Mouse (Mus musculus) adrenal gland, postnatal 10 days (tissue): ENCODE results near the gene 2510039O18Rik. TPM values are rescaled to one million over a fixed set of nuclear protein-coding genes. Genes with fewer than 3 reads are reported as not detected.
A peak's percentile ranks its signal among the peaks of the same experiment; 100 is the strongest.

Experiments
- DNase-seq: peaks from one replicate; pipeline ENCODE4 v3.0.0; 2021; ENCODE audit warnings: mixed read lengths
- long read RNA-seq, 2 experiments: library from polyadenylated mRNA; stranded (forward); transcript quantifications; one replicate each; pipeline ENCODE4 v2.0.0; 2021
- total RNA-seq, 2 experiments: library from RNA; stranded (reverse); gene quantifications; 2 replicates each; pipeline ENCODE4 v1.2.3; 2021

2510039O18Rik gene
- 10 to 100 TPM; 43.4 to 44.7 TPM for total RNA-seq
- long read RNA-seq, experiment 1, transcript 2510039O18Rik-201 (3 exons, 2,731 nt), result major isoform, 79 of 120 reads
- long read RNA-seq, experiment 1, partial matches to known transcripts, result 24 of 120 reads
- long read RNA-seq, experiment 1, other reads (novel, unspliced or antisense), result 17 of 120 reads
- long read RNA-seq, experiment 2, transcript 2510039O18Rik-201 (3 exons, 2,731 nt), result major isoform, 70 of 88 reads
- long read RNA-seq, experiment 2, partial matches to known transcripts, result 5 of 88 reads
- long read RNA-seq, experiment 2, other reads (novel, unspliced or antisense), result 13 of 88 reads

DNA sequence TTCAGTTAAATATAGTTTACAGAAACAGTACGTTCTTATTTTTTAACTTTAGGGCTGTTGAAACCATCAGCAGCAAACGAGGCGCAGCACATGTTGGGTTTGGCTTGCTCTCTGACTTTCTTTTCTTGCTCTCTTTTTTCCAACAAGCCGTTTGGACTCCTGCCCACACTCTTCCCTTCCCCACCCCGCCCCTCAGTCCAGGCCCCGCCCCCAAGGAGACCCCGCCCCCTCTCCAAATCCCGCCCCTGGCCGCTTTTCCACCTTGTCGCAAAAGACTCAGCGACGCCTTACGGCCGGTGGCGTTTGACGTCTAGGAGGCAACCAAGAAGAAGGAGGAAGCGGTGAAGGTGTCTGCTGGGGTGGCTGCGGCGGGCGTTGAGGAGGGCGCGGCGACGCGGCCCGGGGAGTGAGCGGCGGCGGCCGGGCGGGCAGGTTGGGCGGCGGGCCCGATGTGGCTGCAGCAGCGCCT, at the start of gene 2510039O18Rik:
Gene 2510039O18Rik (plus strand): TSS at position 320 of the 469 bp plus-strand sequence.
- DNase-seq, result peak; percentile 91

DNA sequence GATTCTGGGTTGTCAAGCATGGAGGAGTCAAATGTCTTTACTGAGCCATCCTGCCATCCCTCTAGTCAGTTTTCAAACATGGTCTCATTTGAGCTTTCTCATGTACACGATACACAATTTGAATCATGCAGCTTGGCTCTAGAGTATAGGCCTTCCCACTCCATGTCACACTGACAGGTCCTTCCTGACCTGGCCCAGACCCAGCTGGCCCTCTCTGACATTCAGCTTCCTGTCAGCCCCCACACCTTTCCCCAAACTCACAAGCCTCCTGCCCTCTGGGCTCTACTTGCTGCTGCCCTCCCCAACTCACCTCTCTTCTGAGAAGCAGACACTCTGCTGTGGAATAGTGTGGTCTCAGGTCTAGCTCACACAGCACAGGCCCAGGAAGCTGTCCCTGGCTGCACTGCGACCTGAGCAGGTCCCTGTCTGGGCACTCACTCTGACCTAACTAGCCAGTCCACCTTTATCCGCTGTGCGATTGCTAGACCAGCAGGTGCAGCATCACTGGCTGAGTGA, 44.8 kb upstream of the 2510039O18Rik start:
- no peak for DNase-seq

DNA sequence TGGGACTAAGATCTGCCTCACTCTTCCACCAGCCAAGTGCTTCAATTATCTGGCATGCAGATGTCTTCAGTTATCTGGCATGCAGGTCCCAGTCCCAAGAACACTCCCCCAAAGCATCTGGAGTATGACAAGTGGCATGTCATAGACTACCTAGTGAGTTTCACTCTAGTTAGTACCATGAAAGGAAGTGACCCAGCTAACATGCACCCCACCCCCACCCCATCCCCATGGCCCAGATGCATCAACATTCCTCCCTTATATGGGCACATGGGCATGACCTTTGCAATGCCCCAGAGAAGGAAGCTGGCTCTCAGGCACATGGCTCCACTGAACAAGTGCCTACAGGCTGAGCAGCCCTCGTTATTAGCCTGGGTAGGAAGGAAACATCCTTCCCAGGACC, 44.3 kb upstream of the 2510039O18Rik start:
- no peak for DNase-seq

DNA sequence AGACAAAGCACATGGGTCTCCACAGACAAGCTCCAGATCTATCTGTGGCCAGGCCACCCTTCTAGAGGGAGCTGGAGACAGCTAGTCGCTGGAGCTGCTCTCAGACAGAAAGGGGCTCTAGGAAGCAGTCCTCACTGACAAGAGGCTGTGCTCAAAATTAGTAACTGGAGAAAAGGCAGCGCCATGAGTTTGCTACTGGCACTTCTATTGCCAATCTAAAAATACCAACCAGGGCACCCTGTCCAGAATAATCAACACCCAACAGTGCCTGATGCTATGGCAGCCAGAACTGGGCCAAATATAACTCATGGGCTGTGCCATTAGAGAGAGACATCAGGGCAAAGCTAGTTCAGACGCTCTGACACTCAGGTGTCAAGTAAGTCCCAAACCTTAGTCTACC, 43.3 kb upstream of the 2510039O18Rik start:
- DNase-seq, result no peak

DNA sequence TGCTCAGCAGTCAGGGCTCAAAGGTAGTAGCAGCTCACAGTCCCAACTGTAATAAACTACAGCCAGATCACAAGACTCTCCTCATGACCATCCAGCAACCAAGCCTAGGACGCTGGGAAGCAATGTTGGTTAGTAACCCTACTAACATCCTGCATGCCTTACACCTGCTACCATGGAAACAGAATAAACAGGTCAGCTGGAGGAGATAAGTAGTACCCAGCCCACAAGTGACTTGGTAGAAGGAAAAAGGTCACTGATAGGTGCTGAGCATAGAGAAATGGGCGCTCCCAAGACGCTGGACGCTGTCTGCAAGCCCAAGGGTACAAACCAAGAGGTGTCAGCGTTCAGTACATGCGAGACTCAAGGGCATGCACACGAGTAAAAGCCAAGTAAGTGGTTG, 40.2 kb upstream of the 2510039O18Rik start:
- DNase-seq, result no peak

DNA sequence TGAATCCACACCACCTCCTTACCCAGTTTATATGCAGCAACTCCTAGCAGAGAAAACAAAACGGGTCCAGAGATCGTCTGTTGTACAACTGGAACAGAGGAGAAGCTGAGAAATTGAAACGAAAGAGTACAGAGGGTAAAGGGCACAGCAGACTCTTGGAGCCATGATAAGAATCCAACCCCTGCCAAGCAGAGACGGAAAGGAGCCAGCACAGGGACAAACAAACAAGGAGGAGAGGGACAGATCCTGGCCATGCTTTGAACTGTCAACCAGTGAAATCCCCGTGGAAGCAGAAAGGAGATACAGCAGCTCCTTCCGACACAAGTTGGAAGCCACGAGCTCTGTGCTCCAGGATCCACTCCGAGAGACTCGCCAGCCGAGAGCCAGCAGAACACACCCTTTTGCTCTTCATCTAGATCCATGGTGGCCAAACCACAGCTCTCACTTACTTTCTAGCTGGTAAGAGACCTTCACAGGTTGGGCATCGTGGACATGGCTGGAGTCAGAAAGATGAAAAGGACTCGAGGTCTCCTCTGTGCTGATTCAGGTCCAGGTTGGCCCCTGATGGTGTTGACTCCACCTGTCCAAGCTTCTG, 37.7 kb upstream of the 2510039O18Rik start:
- peak; percentile 41 for DNase-seq

DNA sequence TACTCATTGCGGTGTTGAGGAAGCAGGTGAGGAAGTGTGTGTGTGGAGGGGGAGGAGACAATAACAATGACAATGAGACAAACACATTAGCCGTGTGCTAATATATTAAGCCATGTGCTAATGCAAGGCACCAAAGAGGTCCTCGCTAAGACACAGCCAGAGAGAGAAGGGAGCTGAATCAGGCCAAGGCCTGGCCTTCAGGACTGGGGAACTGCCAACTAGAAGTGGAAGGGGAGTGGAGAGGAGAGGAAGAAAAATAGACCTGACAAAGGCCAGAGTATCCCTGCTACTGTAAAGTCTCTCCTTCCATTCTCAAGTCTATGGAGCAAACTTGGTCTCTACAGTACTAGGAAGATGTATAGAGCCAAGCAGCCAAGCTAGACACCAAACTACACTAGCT, 37.1 kb upstream of the 2510039O18Rik start:
- DNase-seq, result peak; percentile 62

DNA sequence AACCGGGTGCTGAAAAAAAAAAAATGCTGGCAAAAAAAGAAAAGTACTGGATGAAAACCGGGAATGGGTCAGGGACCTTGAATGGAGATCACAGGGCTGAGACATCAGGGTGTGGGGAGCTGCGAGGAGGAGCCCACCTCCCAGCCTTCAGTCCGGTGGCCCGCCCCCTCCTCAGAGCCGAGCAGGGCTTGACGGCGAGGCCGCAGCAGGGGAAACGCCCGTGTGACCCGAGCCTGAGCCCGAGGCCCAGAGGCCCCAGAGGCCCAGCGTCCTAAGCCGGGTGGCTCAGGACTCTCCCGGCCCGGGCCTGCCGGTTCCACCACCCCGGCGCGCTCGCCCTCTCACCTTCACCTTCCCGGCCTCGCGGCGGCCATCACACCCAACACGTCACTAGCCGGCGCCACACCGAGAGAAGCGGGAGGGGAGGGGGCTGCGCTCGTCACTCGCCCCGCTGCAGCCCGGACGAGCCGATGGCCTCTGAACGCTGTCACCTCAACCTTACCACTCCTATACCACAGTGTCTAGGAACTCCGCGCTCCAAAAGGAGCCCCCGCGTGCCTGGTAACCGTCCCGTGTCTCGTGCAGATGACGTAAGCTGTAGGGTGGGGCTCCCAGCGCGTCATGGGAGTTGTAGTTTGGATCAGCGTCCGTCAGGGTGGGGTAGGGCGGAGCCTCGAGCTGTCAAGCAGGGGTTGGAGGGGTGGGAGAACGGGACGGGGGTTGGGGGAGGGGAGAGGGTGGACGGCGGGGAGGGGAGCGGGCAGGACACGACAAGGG, 36.2 kb upstream of the 2510039O18Rik start, which contains the start of gene Mfn2:
Gene Mfn2 (minus strand): TSS at position 392 of the 777 bp plus-strand sequence.
- peak; percentile 91 for DNase-seq

DNA sequence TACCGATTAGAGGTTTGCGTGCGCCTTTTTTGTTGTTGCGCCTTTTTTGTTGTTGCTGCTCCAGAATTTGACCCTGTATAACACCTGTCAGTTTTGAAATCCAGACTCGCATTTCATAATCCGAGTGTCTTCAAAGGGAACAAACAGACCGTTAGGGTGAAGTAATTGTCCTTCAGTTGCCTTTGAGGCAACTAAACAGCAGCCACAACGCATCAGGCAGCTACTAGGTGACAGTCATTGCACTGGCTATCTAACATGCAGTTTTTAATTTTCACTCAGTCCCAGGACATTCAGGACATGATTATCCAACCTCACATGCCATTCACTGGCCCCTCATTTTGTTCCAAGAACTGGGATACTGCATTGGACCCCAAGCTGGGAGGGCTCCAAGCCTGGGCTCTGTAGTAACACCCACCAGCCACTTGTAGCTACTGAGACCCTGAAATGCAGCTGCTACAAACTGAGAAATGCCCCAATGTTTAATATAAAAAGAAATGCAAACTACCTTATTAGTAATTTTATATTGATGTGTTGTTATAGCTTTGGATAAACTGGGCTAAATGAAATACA, 35.5 kb upstream of the 2510039O18Rik start:
- DNase-seq, result no peak

DNA sequence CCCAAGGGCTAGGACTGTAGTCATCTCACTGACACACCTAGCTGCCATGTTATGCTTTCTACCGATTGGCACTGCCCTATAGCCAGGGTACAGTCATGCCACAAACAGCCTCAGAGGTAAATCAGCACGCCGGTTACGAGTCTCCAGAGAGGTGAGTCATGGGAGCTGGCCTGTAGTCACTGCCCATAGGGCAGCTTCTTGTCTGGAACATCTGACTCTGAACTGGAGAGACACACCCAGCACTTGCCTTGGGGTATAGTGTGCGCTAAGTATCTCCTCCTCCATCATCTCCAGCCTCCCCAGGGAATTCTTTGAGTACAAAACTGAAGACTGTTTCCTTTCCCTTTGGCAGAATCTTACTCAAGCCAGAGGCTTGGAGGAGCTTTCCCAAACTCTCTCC, 34.5 kb upstream of the 2510039O18Rik start:
- peak; percentile 53 for DNase-seq

DNA sequence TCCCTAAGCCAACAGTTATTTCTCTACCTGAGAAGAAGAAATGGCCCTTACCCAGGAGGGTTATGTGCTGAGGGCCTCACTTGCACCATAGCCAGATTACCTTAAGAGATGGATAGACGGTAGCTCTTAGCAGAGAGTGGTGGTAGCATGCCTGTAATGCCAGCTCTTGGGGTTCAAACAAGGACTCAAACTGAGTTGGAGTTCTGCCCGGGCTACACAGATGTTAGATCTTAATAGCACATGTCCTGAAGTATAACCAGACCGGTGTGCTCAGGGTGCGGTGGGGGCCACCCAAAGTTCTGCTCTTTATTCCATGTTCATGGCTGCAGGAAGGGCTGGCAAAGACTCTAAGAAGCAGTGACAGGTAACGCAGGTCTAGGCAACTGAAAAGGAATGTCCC, 31.2 kb upstream of the 2510039O18Rik start:
- DNase-seq, result no peak

DNA sequence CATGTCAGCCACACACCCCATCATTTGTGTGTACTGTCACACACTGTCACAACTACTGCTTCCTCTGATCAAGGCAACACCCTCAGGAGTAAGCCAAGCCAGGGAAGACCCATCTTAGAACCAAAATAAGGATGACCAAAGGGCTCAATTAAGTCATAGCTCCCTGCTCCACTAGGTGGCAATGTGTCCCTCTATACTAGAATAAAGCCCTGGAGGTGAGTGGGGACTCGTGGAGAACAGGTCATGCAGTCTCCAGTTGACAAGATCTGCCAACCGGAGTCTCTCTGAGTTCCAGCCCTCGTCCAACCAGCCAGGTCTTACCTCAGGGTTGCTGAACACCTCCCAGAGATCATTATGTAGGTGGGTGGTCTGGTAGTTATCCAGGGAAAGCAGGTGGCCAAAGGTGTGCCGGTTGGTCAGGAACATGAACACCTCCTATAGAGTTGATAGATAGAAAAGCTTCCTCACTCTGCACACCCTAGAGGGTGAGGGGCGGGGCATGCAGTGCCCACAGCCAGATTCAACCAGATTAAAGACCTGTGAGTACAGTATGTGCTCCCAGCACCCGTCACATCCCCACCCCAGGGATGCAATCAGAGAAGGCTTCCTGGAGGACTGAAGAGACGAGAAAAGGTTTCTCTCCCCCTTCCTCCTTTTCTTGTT, 22.1 kb upstream of the 2510039O18Rik start:
- DNase-seq, result peak; percentile 75

DNA sequence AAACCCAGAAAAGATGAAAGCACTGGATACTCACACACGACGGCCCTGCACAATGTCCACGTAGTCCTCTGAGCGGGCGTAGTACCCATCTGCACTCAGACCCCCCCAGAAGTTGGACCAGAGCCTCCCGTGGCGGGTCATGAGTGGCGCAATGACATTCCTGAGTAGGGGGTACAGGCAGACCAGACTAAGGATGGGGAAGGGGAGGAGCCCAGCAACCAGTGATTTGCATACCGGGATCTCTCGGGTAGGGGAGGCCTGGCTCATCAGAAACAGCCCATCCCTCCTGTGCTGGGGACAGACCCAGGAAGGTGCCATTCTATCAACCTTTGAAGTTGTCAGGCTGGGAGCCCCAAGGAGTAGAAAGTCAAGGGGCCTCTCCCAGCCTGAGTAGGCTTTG, 19.7 kb upstream of the 2510039O18Rik start:
- no peak for DNase-seq

DNA sequence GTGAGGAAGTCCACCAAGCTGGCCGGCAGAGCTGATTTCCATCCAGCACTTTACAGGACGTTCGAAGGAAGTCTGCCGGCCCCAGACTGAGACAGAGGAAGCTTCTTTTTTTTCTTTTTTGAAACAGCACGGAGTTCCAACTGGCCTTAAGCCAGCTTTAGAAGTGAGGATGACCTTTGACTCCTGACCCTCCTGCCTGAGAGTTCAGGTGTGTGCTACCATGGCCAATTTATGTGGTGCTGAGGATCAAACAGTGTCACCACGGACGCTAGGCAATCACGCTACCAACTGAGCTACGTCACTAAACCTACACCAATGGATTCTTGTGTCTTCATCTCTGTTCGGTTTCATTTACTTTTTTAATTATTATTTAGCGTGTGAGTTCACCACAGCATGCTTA, 18.4 kb upstream of the 2510039O18Rik start:
- no peak for DNase-seq

DNA sequence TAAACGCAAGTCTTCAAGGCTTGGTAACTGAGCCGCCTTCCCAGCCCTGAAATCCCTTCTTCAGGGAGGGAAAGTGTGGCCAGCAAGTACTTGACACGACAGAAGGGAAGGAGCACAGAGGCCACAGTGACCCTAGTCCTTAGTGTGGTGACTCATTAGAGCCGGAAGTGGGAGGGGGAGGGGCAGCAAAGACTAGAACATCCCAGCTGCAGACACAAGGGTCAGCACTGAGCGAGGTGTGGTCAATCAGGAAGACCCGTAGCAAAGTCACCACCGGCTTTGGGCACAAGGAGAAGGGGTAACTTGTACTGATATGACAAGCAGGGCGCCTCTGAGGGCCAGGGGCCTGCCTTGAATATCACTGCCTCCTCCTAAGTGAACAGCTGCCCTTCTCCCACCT, 13.0 kb upstream of the 2510039O18Rik start:
- DNase-seq, result peak; percentile 54

DNA sequence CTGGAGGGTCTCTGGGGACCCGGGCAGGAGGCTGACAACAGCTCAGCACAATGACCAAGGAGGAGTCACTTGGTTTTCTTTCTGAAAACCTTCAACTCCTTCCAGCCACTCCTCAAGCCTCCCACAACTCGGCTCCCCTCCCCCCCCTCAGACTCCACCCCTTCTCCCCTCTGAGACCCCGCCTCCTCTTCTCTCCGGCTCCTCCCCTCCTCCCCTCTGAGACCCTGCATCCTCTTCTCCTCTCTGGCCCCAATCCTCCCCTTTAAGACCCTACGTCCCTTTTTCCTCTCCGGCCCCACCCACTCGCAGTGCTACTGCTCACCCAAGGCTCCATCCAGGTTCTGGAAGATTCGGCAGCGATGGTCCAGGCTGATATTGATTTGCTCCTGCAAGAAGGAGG, 12.6 kb upstream of the 2510039O18Rik start:
- no peak for DNase-seq

DNA sequence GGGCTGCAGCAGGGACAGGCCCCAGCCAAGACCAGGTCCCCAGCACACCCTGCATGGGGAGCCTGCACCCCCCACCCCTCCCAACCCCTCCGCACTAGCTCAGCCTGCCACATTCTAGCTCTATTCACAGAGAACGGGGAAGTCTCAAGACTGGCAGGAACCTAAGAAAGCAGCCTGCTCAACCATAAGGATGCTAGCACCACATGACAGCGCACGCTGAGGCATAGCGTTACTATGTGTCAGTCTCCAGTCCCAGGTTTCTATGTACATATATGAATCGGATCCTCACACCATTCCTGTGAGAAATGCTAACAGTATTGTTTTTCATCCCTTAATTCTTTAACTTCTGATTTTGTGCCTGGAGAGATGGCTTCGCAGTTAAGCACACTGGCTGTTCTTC, 12.2 kb upstream of the 2510039O18Rik start:
- DNase-seq, result no peak

DNA sequence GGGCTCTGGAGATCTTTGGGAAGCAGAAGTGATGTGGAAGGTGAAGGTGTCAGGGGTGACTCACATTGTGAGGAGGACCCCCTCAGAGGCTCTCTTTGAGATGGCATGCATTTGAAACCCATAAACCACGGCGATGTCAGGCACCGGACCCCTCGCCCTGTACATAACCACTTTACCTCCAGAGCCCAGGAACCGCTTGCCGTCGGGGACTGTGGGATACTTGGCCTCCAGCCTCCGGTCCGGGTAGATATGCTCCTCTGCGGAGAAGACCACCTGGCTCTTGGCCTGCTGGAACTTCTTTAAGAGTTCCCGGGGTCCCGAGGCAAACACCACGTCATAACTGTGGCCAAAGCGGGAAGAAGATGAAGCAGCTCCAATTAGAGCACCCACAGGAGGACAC, 9.7 kb upstream of the 2510039O18Rik start:
- DNase-seq, result no peak

DNA sequence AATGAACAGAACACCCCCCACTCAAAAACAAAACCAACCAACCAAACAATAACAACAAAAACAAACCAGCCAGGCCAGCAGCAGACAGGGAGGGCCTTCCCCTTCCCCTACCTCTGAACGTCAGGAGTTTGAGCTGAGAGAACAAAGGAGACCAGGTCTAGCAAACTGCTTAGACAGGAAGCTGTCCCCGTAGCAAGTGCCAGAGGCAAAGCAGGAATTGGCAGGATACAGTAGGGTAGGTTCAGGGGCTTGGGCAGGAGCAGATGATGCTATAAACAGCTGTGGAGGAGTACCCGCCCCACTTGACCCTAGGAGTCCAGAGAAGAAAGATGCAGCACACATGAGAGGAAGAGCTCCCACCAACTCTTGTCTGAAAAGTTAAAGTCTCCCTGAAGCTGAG, 6.6 kb upstream of the 2510039O18Rik start:
- DNase-seq, result no peak

DNA sequence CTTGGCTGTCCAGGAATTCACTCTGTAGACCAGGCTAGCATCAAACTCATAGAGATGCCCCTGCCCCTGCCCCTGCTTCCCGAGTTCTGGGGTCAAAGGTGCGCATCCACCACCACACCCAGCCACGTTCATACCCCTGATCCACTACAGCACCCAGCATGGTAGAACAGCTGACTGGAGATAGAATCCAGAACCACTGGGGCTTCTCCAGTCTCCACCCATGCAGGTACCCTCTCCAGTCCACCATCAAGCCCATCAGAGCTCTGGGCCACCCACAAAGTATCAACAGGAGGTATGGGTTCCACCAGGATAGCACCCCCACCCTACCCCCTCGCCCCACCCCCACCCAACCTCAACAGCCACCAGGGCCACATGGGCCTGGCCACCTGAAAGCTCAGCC, 6.1 kb upstream of the 2510039O18Rik start:
- no peak for DNase-seq

DNA sequence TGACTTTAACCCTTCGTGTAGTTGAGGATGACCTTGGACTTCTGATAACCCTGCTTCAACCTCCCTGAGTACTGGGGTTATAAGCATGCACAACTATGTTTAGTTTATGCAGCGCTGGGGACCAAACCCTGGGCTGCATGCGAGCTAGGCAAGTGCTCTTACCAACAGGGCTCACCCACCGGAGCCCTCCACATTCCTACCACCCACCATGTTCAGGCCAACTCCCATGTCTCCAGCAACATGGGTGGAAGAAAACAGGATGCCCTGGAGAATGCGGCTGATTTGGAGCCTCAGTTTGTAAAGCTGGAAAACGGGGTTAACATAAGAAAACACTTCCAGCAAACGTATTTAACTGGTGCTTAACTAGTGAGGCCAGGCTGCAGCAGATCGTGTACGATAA, 4.8 kb upstream of the 2510039O18Rik start:
- no peak for DNase-seq
